Mouse (Mus musculus): ENCODE measurements around the gene Wdr13.

- TF ChIP-seq CTCF (IDR thresholded peaks at IDR 0.05; ENCODE audit: borderline replicate concordance, insufficient read depth, low read length) (no peak), POLR2A (IDR thresholded peaks at IDR 0.05; ENCODE audit: low read depth, low read length) (peak; percentile 73)
Observed at GRCm38 (mm10) chrX:8175504-8176385, 43.1 kb upstream of the Wdr13 start, which contains the start of gene Tbc1d25.

Measured in embryonic fibroblast, embryonic 13.5 days (primary cell).